Mouse (Mus musculus) retina, adult 2 months (tissue): ENCODE results near the gene Alg12.
A peak's percentile ranks its signal among the peaks of the same experiment; 100 is the strongest.
"Not testable (repeated sequence)": the region's sequence is repeated elsewhere in the genome, so short reads cannot be mapped to it uniquely, and the experiment has no call there.

ENCODE experiments used
- DNase-seq: peaks from one replicate; pipeline ENCODE4 v3.0.0-alpha.2; 2012; ENCODE audit warnings: low read depth, low spot score

Gene Alg12

DNA sequence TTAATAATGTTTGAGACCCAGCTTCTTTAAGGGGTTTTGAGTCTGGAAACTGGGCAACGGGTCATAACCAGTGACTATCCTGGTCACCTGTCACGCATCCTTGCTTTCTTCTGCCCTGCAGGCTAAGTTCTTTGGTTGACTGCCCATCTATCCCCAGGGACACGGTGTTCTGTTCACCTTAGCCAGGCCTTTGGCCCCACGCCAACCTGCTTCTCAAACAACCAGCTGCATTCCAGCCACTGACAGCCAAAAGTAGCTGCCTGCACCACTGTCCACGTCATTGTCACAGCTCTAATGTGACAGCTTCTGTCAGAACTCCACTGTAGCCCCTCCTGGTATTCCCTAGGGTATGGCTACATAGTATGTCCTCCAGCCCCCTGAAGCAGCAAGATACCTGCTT, 12.4 kb upstream of the Alg12 start:
- no peak for DNase-seq

- no peak for DNase-seq
These were observed 11.6 kb upstream of the Alg12 start for GRCm38 (mm10) chr15:88830696-88831095.

- no peak for DNase-seq
These were observed 10.8 kb upstream of the Alg12 start for GRCm38 (mm10) chr15:88829791-88830440.

GRCm38 (mm10) chr15:88828800-88829705, 9.9 kb upstream of the Alg12 start:
- peak; percentile 69 for DNase-seq

- no peak for DNase-seq
These were observed 9.1 kb upstream of the Alg12 start for GRCm38 (mm10) chr15:88827991-88828799.

GRCm38 (mm10) chr15:88827466-88827865, 8.3 kb upstream of the Alg12 start:
- no peak for DNase-seq

DNA sequence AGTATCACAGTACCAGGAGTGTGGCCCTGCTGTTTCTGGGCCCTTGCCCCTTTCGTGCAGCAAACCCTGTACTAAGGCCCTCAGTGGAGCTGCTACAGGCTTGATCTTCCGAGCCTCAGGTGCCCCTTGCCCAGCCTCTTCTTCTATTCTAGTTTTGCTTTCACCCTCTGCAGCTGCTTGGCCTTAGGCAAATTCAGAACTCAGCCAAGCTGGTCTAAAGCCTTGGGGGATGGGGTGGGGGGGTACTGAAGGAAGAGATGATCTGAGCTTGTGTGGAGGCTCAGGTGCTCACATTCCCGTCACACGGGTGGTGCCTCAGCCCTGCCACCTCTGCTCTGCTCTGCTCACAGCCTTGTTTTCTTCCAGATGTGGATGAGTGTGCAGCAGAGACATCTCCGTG, 4.3 kb upstream of the Alg12 start:
- no peak for DNase-seq

DNA sequence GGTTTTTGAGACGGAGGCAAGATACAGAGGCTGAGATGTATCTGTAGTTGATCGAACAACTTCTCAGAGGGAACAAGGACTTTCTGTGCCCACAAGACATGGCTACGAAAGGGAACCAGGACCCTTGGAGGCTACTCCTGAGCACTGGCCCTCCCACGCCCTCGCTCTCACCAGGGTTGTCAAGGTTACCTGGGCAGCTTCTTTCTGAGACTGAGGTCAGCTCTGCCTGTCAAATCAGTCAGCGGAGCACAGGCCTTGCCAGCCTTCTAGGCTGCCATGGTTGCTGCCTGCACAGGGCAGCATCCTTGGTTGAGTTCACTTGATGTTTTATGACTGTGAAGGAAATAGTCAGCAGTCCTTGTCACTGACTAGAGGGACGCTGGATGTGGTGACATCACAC, 3.4 kb upstream of the Alg12 start:
- DNase-seq = no peak

DNA sequence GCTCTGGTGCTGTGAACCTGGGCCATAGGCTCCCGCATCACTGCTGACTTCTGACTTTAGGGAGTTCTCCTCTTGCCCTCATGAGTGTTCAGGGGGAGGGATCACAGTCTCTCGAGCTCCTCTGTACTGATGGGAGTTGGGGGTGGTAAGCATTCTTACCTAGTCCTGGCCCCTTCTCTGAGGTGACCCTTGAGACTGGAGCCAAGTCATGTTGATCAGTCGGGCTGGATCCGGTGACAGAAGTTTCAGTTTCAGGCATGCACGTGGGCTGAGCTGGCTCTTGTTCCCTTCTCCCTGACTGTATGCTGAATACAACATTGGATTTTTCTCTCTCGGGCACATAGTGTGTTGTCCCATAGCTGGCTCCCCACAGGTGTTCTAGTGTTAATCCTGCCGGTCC, 2.3 kb upstream of the Alg12 start:
- DNase-seq = no peak

- DNase-seq = no peak
These were observed 787 bp upstream of the Alg12 start for GRCm38 (mm10) chr15:88819906-88820303.

DNA sequence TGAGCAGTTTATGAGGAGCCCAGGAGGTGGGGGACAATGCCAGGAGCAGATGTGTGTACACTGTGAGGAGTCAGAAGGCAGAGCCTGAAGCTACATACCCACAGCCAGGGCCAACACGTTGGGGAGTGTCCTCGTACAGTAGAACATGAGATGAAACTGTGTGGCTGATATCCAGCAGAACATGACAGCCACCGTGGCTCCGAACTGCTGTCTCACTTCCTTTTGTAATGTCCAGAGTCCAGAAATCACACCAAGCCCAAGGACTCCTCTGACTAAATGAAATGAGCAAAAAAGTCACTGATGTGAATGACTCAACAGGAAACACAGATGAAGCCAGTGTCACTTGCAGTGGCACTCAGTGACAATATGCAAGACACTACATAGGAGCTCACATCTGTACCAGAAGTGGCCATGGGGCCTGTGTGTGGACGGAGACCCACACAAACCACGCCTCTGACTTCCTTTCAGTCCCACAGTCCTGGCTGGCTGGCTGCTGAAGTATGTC, 3.9 kb downstream of the Alg12 start:
- no peak for DNase-seq

DNA sequence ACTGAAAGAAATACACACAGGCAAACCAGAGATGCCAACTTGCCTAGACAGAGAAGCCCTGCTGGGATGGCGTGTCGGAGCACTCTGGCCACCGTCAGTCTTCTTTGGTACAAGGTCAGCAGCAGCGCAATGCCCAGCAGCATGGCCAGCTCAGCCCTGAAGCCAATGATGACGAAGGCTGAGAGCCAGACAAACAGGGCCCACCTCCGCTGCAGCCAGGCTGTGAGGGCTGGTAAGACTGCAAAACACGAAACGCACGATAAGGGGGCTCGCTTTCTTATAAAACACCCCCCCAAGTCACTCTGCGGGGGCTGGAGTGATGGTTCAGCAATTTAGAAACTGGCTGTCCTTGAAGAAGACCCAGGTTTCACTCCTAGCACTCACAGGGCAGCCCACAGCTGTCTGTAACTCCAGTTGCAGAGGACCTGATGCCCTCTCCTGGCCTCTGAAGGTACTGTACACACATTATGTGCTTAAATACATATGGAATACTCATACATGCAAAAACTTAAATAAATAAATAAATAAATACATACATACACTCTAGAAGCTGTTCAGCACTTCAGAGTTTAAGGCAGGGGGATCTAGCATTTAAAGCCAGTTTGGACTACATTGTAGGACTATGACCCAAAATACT, 4.6 kb downstream of the Alg12 start:
- no peak for DNase-seq

DNA sequence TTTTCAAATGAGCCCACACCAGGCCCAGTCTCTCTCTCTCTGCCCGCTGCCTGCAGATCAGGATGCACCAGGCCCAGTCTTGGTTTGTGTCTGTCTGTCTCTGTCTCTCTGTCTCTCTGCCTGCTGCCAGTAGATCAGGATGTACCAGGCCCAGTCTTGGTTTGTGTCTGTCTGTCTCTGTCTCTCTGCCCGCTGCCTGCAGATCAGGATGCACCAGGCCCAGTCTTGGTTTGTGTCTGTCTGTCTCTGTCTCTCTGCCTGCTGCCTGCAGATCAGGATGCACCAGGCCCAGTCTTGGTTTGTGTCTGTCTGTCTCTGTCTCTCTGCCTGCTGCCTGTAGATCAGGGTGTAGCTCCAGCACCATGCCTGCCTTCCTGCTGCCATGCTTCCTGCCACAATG, 5.2 kb downstream of the Alg12 start:
- not testable (repeated sequence) for DNase-seq

- no peak for DNase-seq
These were observed 5.9 kb downstream of the Alg12 start for GRCm38 (mm10) chr15:88813262-88813661.

DNA sequence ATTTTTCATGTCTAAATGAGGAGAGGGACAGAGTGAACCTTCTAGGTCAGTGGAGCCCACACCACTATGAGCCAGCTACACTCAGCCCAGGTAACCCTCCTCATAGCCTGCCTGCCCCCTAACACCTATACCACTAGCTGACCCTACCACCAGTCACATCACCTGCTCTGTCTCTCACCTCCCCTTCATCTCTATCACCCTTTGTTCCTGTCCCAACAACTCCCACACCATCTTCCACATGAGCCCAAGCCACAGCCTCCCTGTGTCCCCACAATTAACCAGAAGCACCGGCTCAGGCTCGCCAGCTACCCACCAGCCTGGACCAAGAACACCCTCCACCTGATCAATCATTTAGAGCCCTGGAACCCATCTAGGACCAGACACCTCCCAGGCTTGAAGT, 8.7 kb downstream of the Alg12 start:
- no peak for DNase-seq

DNA sequence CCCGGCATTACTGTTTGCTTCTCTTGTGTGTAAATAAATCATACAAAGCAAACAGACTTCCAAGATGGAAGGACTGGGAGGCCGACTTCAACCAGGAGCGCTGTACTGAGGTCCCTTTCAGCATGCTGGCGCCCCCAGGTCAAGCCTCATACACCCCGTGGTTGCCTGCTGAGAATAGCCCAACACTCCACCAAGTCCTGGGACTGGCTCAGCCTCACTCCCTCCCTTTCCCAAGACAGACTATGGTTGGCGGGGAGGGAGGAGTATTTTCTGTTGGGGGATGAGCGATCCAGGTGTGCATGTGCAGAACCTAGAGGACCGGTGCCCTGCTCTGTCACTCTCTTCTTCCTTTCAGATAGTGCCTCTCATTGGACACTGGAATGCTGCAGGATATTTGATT, 11.0 kb downstream of the Alg12 start:
- DNase-seq = no peak

DNA sequence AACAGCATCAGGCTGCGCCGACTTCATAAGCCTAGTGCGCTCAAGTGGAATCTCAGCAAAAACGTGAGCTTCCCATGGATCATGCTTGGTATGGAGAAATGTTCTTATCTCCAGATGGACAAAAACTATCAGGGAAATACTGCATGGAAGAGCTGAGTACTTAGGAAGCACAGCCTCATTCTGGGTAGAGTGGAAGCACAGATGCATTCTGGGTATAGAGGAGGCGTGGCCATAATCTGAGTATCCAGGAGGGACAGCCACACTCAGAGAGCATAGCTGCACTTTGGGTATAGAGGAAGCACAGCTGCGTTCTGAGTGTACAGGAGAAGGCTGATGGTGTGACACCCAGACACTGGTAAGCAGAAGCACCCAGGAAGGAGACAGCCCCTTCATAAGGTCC, 16.8 kb downstream of the Alg12 start:
- no peak for DNase-seq

DNA sequence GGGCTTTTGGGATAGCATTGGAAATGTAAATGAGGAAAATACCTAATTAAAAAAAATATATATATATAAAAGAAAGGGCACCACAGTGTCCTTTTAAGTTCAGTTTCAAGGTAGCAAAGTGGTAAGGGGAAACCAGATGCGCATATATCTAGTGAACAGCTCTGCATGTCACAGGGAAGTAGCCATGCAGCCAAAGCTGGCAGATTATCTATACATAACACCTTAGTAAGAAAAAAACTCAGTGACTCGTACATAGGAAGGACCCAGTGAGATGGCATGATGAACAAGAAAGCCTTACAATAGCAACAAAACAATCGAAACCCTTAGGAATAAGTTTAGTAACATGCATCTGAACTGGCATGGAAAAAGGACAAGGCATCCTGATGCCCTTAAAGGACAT, 17.2 kb downstream of the Alg12 start:
- DNase-seq = no peak

DNA sequence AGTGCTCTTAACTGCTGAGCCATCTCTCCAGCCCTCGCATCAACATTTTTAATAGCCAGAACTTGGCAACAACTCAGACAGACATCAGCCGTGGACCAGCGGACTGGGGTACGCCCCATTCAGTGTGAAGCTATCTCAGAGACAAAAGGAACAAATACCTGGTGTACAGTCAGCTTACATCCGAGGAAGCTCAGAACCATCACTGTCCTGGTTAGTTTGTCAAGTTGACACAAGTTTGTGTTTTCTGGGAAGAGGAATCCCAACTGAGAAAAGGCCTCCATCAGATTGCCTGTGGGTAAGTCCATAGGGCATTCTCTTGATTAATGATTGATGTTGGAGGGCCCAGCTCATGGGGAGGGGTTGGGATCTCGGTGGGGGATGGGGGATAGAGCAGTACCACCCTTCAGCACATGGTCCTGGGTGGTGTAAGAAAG, 18.2 kb downstream of the Alg12 start:
- no peak for DNase-seq

DNA sequence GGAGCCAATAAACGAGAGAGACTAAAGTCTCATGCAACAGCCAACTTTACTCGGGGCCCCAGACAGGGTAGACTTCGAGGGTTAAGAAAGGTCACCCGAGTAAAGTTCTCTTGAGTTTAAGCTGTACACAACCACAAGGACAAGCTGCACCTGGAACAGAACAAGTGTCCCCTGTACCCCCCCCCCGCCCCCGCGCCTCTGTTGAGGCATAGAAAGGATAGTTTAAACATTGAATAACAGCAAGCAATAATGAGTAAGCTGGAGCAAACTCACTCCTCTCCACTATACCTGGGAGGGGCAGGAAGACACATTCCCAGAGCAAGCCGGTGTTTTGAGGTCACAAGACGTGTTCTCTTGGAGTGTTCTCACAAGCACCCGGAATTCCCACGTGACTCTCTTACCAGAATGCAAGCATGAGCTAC, 19.2 kb downstream of the Alg12 start:
- DNase-seq = no peak

DNA sequence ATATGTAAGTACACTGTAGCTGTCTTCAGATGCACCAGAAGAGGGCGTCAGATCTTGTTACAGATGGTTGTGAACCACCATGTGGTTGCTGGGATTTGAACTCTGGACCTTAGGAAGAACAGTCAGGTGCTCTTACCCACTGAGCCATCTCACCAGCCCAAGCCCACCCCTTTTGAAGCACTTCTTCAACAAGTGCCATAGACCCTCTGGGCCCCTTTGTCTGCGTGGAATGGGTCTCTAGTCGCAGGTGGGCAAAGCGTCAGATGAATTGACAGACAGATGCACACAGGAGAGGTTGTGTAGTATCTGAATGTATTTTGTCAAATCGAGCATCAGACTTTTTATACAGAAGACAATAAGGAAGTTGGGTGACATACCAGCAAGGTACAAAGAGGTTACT, 24.4 kb downstream of the Alg12 start:
- not testable (repeated sequence) for DNase-seq
